Mouse (Mus musculus) layer of hippocampus, postnatal 36 days (tissue): Measurements from ENCODE around the gene Olfr493. TPM values are rescaled to one million over a fixed set of nuclear protein-coding genes. Genes with fewer than 3 reads are reported as not detected.

Experiments
- DNase-seq, 2 experiments: peaks; one replicate each; pipeline ENCODE4 v3.0.0; 2022
- total RNA-seq, 2 experiments: library from RNA; stranded (reverse); gene quantifications; 2 replicates each; pipeline ENCODE4 v1.2.3; 2021

The Olfr493 gene
- not detected for total RNA-seq

DNA sequence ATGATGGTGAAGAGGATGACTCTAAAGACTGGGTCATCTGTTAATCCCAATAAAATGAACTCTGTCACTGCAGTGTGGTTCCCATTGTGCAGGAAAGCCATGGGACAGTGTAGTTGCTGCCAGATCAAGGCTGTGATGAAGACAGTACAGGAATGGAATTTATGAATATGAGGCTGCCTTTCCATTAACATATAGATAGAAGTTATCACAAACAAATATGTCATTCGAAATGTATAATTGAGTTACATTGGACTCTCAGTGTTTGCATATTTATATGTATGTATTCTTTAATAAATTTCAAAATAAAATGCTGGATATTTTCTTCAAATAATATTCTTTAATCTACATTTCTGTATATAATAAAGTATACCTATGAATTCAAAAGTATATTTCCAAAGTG is at the start of gene Olfr493:
Gene Olfr493 (minus strand): TSS at position 101 of the 400 bp plus-strand sequence.
- DNase-seq = no peak

DNA sequence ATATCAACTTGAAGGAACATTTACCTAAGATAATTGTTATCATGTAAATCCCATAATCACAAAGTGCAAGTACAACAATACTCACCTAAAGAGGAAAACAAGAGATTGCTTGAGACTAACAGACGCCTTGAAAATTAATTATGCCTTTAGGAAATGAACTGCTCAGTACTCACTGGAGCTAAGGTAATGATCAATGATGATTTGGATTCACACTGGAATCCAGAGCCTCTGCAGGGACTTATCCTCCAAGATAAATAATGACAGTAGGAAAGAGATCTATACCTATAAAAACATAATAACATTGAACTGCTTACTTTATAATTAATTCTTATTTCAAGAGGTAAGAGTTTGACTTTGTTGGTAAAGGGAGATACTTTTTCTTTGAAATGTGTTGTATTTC is 46.1 kb upstream of the Olfr493 start, which contains the start of gene Olfr495:
Gene Olfr495 (plus strand): TSS at position 301 of the 400 bp plus-strand sequence.
- no peak for DNase-seq

DNA sequence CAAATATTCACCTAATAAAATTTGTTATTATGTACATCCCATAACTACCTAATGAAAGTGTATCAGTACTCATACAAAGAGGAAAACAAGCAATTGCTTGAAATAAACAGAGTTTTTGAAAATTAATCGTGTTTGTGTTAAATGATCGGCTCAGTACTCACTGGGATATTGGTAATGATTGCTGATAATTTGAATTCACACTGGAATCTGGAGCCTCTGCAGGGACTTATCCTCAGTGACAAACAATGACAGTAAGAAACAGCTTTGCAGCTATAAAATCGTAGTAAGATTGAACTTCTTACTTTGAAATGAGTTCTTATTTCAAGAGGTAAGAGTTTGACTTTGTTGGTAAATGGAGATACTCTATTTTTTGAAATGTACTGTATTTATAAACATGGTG is 18.3 kb upstream of the Olfr493 start, which contains the start of gene Olfr494:
Gene Olfr494 (plus strand): TSS at position 301 of the 400 bp plus-strand sequence.
- DNase-seq = no peak

- DNase-seq = no peak
Measured at GRCm38 (mm10) chr7:108323574-108323973, 23.2 kb downstream of the Olfr493 start, which contains the start of gene Olfr492. TSS of gene Olfr492 (minus strand) at chr7:108323674.

- DNase-seq = no peak
Measured at GRCm38 (mm10) chr7:108313151-108313550, 33.6 kb downstream of the Olfr493 start, which contains the start of gene Olfr491. TSS of gene Olfr491 (plus strand) at chr7:108313451.

Other genes starting within 250 kb of the Olfr493 start
- 1 to 10 TPM; 2.0 to 2.6 TPM for gene Olfr482, start 249.4 kb downstream of the Olfr493 start, total RNA-seq
- gene Olfr483, start 246.1 kb downstream of the Olfr493 start, total RNA-seq = not detected
- gene Olfr484, start 219.5 kb downstream of the Olfr493 start, total RNA-seq = not detected
- gene Olfr485, start 187.1 kb downstream of the Olfr493 start, total RNA-seq = not detected
- not detected for gene Olfr486, start 174.2 kb downstream of the Olfr493 start, total RNA-seq
- gene Olfr487, start 132.3 kb downstream of the Olfr493 start, total RNA-seq = not detected
- not detected for gene Olfr488, start 88.6 kb downstream of the Olfr493 start, total RNA-seq
- gene Olfr490, start 58.0 kb downstream of the Olfr493 start, total RNA-seq = not detected
- not detected for gene Olfr491, start 33.5 kb downstream of the Olfr493 start, total RNA-seq
- gene Olfr492, start 23.3 kb downstream of the Olfr493 start, total RNA-seq = not detected
- not detected for gene Olfr494, start 18.4 kb upstream of the Olfr493 start, total RNA-seq
- not detected for gene Olfr495, start 46.2 kb upstream of the Olfr493 start, total RNA-seq
- not detected for gene Olfr497, start 73.4 kb upstream of the Olfr493 start, total RNA-seq
- gene Olfr498, start 118.3 kb upstream of the Olfr493 start, total RNA-seq = not detected
- not detected for gene Olfr502, start 178.1 kb upstream of the Olfr493 start, total RNA-seq
- not detected for gene Olfr503, start 197.5 kb upstream of the Olfr493 start, total RNA-seq
- gene Olfr504, start 218.8 kb upstream of the Olfr493 start, total RNA-seq = not detected